Mouse (Mus musculus): ENCODE data around the gene Alkbh1. TPM values are rescaled to one million over a fixed set of nuclear protein-coding genes. Genes with fewer than 3 reads are reported as not detected.

Alkbh1 gene
- polyA plus RNA-seq, 1 experiment from 2014 or later, result 36.3 TPM

DNA sequence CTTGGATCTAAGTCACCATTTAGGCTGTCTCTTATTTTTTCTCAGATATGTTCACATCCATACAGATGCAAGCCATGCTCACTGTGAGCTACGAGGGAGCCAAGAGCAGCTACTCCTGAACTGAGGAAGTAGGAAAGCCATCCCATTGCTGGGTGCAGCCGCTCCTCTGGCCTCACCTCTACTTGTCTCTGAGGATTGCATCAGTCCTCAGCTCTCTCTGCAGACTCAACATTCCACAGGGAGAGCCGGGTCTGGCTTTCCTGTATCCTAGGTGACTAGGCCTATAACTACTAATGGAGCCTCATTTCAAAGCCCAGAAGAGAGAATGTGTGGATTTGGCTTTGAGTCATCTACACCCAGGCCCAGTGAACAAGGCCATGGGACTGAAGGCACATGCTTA is 38.1 kb downstream of the Alkbh1 start:
- Histone ChIP-seq H3K27ac (no peak overlapping the region), H3K9ac (no peak overlapping the region), H3K27me3 (ENCODE audit: control insufficient read depth, insufficient read depth, low read length) (no peaks in the 10 kb centered on the region), H3K9me3 (ENCODE audit: control insufficient read depth, low read length) (no peaks in the 10 kb centered on the region), H3K4me3 (replicated peaks; ENCODE audit: low read length) (no peak overlapping the region), H3K4me2 (replicated peaks) (no peak overlapping the region), H3K36me3 (replicated peaks; ENCODE audit: control insufficient read depth, insufficient read depth) (no peaks in the 10 kb centered on the region), H3K4me1 (replicated peaks; ENCODE audit: control insufficient read depth, insufficient read depth, low read length) (no peaks in the 10 kb centered on the region)
- DNase-seq (ENCODE audit: low spot score), result no peak
- 69% methylated on average over 3 of the region's 3 CpGs for WGBS
- no peak for ATAC-seq (ENCODE audit: low FRiP score)

GRCm38 (mm10) chr12:87405165-87405564 is 38.7 kb downstream of the Alkbh1 start:
- WGBS, result 84% methylated on average over 4 of the region's 4 CpGs
- Histone ChIP-seq H3K4me1 (replicated peaks; ENCODE audit: control insufficient read depth, insufficient read depth, low read length) (no peaks in the 10 kb centered on the region), H3K36me3 (replicated peaks; ENCODE audit: control insufficient read depth, insufficient read depth) (no peaks in the 10 kb centered on the region), H3K9ac (no peak overlapping the region), H3K27me3 (ENCODE audit: control insufficient read depth, insufficient read depth, low read length) (no peaks in the 10 kb centered on the region), H3K4me3 (replicated peaks; ENCODE audit: low read length) (no peak overlapping the region), H3K9me3 (ENCODE audit: control insufficient read depth, low read length) (no peaks in the 10 kb centered on the region), H3K27ac (no peak overlapping the region), H3K4me2 (replicated peaks) (no peak overlapping the region)
- DNase-seq (ENCODE audit: low spot score) (no peak), ATAC-seq (ENCODE audit: low FRiP score) (no peak)

DNA sequence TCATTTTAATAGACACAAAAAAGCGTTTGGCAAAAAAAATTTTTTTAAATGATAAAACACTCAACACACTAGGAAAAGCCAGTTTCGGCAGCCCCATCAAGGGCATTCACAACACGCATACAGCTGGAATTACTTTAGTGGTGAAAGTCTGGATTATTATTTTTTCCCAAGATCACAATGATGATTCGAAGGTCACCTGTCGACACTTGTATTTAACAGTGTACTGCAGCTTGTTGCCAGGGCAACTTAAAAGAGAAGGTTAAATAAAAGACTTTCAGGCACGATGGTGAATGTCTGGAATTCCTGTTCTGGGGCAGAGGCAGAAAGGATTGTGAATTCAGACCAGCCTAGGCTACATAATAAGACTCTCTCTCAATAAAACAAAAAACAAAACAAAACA is 41.9 kb downstream of the Alkbh1 start:
- 60% methylated on average over 6 of the region's 6 CpGs for WGBS

GRCm38 (mm10) chr12:87399119-87399819 is 44.5 kb downstream of the Alkbh1 start:
- DNase-seq (ENCODE audit: low spot score) (no peak), ATAC-seq (ENCODE audit: low FRiP score) (no peak)
- H3K9me3 ChIP-seq (ENCODE audit: control insufficient read depth, low read length), result no peaks in the 10 kb centered on the region
- H3K4me3 ChIP-seq (replicated peaks; ENCODE audit: low read length), result no peak overlapping the region
- H3K36me3 ChIP-seq (replicated peaks; ENCODE audit: control insufficient read depth, insufficient read depth), result no peaks in the 10 kb centered on the region
- H3K27me3 ChIP-seq (ENCODE audit: control insufficient read depth, insufficient read depth, low read length), result no peaks in the 10 kb centered on the region
- no peak overlapping the region for H3K4me2 ChIP-seq (replicated peaks)
- 87% methylated on average over 10 of the region's 10 CpGs for WGBS
- H3K4me1 ChIP-seq (replicated peaks; ENCODE audit: control insufficient read depth, insufficient read depth, low read length), result no peaks in the 10 kb centered on the region
- H3K27ac ChIP-seq, result no peak overlapping the region
- no peak overlapping the region for H3K9ac ChIP-seq

More for the DNA sequence above, 41.9 kb downstream of the Alkbh1 start:
- H3K4me3 ChIP-seq (replicated peaks; ENCODE audit: low read length), result no peak overlapping the region
- H3K4me1 ChIP-seq (replicated peaks; ENCODE audit: control insufficient read depth, insufficient read depth, low read length), result no peaks in the 10 kb centered on the region
- no peaks in the 10 kb centered on the region for H3K36me3 ChIP-seq (replicated peaks; ENCODE audit: control insufficient read depth, insufficient read depth)
- no peak overlapping the region for H3K9ac ChIP-seq
- no peaks in the 10 kb centered on the region for H3K27me3 ChIP-seq (ENCODE audit: control insufficient read depth, insufficient read depth, low read length)
- no peak for ATAC-seq (ENCODE audit: low FRiP score)
- no peak for DNase-seq (ENCODE audit: low spot score)
- no peak overlapping the region for H3K27ac ChIP-seq
- no peaks in the 10 kb centered on the region for H3K9me3 ChIP-seq (ENCODE audit: control insufficient read depth, low read length)
- H3K4me2 ChIP-seq (replicated peaks), result no peak overlapping the region

DNA sequence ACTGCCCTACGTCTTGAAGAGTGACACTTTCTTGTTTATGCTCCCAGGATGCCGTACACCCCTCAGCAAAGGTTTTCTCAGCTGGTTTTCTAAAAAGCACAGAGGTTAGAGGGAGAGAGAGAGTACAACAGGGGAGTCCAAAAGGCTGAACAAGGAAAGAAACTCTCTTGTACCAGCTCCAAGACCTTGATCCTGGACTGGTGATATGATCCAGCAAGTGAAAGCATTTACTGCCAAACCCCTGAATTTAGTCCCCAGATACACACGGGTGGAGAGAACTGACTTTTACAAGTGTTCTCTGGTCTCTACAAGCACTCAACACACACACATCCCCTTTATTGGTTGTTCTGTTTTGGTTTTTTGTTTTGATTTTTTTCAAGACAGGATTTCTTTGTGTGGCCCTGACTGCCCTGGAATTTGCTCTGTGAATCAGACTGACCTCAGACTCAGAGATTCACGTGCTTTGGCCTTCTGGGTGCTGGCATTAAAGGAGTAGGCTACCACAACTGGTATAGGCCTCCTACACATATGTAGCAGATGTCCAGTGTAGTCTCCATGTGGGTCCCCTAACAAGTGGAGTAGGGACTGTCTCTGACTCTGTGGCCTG is 45.9 kb downstream of the Alkbh1 start:
- Histone ChIP-seq H3K4me3 (replicated peaks; ENCODE audit: low read length) (no peak overlapping the region), H3K4me2 (replicated peaks) (no peak overlapping the region), H3K36me3 (replicated peaks; ENCODE audit: control insufficient read depth, insufficient read depth) (no peaks in the 10 kb centered on the region), H3K27ac (no peak overlapping the region), H3K9ac (no peak overlapping the region), H3K4me1 (replicated peaks; ENCODE audit: control insufficient read depth, insufficient read depth, low read length) (no peaks in the 10 kb centered on the region), H3K9me3 (ENCODE audit: control insufficient read depth, low read length) (no peaks in the 10 kb centered on the region), H3K27me3 (ENCODE audit: control insufficient read depth, insufficient read depth, low read length) (no peaks in the 10 kb centered on the region)
- no peak for ATAC-seq (ENCODE audit: low FRiP score)
- 78% methylated on average over 4 of the region's 4 CpGs for WGBS
- DNase-seq (ENCODE audit: low spot score), result no peak

DNA sequence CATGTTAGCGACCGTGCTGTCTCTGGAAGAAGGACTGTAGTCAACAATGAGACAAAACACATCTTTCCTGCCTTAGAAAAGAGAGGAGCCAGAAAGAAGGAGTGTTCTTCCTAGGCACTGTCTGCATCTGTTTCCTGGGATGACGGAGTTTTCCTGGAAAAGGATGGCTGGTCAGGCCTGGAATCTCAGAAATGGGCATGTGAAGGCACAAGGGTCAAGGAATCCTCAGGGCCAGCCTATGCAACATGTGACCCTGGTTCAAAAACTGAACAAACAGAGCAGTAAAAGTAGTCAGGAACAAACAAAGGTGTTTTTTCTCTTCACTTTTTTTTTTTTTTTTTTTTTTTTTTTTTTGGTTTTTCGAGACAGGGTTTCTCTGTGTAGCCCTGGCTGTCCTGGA is 46.7 kb downstream of the Alkbh1 start:
- Histone ChIP-seq H3K27me3 (ENCODE audit: control insufficient read depth, insufficient read depth, low read length) (no peaks in the 10 kb centered on the region), H3K4me1 (replicated peaks; ENCODE audit: control insufficient read depth, insufficient read depth, low read length) (no peaks in the 10 kb centered on the region), H3K9me3 (ENCODE audit: control insufficient read depth, low read length) (no peaks in the 10 kb centered on the region), H3K27ac (no peak overlapping the region), H3K4me2 (replicated peaks) (no peak overlapping the region), H3K4me3 (replicated peaks; ENCODE audit: low read length) (no peak overlapping the region), H3K36me3 (replicated peaks; ENCODE audit: control insufficient read depth, insufficient read depth) (no peaks in the 10 kb centered on the region), H3K9ac (no peak overlapping the region)
- ATAC-seq (ENCODE audit: low FRiP score) (no peak), DNase-seq (ENCODE audit: low spot score) (no peak)
- 86% methylated on average over 4 of the region's 4 CpGs for WGBS

DNA sequence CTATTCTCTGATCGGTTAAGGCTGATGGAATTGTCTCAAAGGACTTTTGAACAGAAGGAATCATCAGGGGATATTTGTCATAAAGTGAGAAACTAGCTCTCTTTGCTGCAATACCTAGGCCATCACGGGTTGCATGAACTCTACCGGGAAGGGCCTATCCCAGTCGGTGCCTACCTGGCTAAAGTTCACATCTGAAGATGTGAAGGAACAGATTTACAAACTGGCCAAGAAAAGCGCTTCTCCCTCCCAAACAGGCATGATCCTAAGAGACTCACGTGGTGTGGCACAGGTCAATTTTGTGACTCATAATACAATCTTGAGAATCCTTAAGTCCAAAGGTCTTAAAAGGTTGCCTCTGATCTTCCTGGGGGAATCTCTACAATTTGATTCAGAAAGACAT is 49.5 kb downstream of the Alkbh1 start:
- Histone ChIP-seq H3K27me3 (ENCODE audit: control insufficient read depth, insufficient read depth, low read length) (no peaks in the 10 kb centered on the region), H3K4me1 (replicated peaks; ENCODE audit: control insufficient read depth, insufficient read depth, low read length) (no peaks in the 10 kb centered on the region), H3K4me3 (replicated peaks; ENCODE audit: low read length) (no peak overlapping the region), H3K27ac (no peak overlapping the region), H3K36me3 (replicated peaks; ENCODE audit: control insufficient read depth, insufficient read depth) (no peaks in the 10 kb centered on the region), H3K4me2 (replicated peaks) (no peak overlapping the region), H3K9me3 (ENCODE audit: control insufficient read depth, low read length) (no peaks in the 10 kb centered on the region), H3K9ac (no peak overlapping the region)
- DNase-seq (ENCODE audit: low spot score) (no peak), ATAC-seq (ENCODE audit: low FRiP score) (no peak)
- WGBS, result 89% methylated on average over 6 of the region's 6 CpGs

- 83% methylated on average over 4 of the region's 4 CpGs for WGBS
- Histone ChIP-seq H3K4me2 (replicated peaks) (no peak overlapping the region), H3K36me3 (replicated peaks; ENCODE audit: control insufficient read depth, insufficient read depth) (no peaks in the 10 kb centered on the region), H3K4me1 (replicated peaks; ENCODE audit: control insufficient read depth, insufficient read depth, low read length) (no peaks in the 10 kb centered on the region; the same call in 1 of the 2 replicates), H3K9ac (no peak overlapping the region), H3K27ac (no peak overlapping the region), H3K4me3 (replicated peaks; ENCODE audit: low read length) (no peak overlapping the region), H3K27me3 (ENCODE audit: control insufficient read depth, insufficient read depth, low read length) (no peaks in the 10 kb centered on the region), H3K9me3 (ENCODE audit: control insufficient read depth, low read length) (no peaks in the 10 kb centered on the region)
- ATAC-seq (ENCODE audit: low FRiP score), result no peak
- DNase-seq (ENCODE audit: low spot score), result no peak
These were observed 50.2 kb downstream of the Alkbh1 start for GRCm38 (mm10) chr12:87393447-87394145.

DNA sequence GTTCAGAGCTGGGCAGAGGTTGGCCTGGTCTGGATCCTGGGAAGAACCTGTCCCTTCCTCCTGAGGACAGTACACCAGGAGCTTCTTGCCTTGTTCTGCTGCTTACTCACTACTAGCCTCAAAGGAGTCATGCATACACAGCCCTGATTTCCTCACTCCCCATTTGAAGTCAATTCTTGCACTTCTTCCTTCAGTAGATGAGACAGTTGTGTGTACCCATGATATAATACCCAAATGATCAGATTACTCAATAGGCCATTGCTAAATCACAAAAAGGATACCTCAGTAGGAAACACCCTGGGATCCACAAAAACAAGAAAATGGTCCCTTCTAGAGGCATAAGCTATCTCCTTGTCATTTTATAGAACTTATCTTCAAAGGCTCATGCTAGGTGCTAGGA is 52.5 kb downstream of the Alkbh1 start:
- Histone ChIP-seq H3K4me1 (replicated peaks; ENCODE audit: control insufficient read depth, insufficient read depth, low read length) (peaks cover 10% of the 10 kb centered on the region), H3K4me2 (replicated peaks) (no peak overlapping the region), H3K36me3 (replicated peaks; ENCODE audit: control insufficient read depth, insufficient read depth) (no peaks in the 10 kb centered on the region), H3K4me3 (replicated peaks; ENCODE audit: low read length) (no peak overlapping the region), H3K9me3 (ENCODE audit: control insufficient read depth, low read length) (no peaks in the 10 kb centered on the region), H3K27me3 (ENCODE audit: control insufficient read depth, insufficient read depth, low read length) (no peaks in the 10 kb centered on the region), H3K9ac (no peak overlapping the region), H3K27ac (no peak overlapping the region)
- no peak for ATAC-seq (ENCODE audit: low FRiP score)
- DNase-seq (ENCODE audit: low spot score), result no peak
